Mouse (Mus musculus): Measurements from ENCODE around the gene Cdc42bpg. TPM values are rescaled to one million over a fixed set of nuclear protein-coding genes. Genes with fewer than 3 reads are reported as not detected.

Gene Cdc42bpg
- polyA plus RNA-seq, 1 experiment from 2014 or later, result 1.1 TPM

DNA sequence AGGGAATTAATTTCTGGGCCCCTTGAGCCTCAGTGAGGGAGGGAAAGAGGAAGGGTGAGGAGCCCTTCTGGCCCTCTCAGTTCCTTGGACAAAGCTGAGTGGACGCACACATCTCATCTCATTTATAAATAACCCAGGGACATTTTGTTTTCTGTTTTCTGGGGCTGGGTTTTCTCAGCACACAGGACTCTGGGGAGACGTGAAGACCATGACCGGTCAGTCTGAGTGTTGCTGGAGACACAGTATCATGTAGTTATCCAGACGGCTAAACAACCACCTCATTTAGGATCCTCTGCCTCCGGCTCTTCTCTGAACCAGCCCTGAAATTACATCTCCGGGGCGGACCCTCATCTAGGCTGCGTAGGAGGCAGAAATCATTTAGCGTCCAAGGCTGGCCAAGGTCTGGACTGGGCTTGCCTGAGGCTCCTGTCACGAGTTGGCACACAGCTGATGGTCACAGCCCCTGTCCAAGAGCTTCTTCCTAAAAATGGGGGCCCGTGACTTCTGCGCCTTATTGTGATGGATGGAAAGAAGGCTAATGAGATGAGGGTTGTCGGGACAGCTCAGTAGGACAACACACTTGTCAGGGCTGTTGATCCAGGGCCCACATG lies 32.2 kb upstream of the Cdc42bpg start:
- ATAC-seq (ENCODE audit: low read depth), result no peak
- WGBS, result 84% methylated on average over 13 of the region's 13 CpGs

DNA sequence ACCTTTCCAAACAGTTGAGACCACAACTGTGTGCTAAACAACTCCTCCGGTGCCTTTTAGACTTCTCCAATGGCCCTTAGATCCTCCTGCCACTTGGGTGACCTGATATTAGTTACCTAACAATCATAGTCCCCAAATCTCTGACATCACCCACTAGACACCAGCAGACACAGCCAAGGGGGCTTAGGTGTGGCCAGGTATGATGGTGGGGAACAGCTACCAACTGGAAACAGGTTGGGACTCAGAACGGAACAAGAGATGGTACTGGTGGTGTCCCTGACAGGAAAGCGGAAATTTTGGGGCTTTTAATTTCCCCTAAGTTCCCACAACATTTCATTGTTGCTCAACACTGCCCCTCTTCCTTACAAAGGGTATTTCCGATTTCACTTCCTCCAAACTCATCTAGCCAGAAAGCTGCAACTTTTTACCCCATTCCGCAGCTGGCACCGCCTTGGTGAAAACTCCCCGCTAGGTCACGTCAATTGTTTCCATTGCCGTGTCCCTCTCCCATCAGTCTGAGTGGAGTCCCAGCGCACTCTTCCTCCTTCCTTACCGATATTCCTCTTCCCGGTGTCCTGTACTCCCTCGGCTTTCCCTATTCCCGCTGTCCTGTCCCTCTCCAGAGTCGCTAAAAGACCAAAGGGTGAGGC lies 30.4 kb upstream of the Cdc42bpg start:
- Histone ChIP-seq H3K9me3 (ENCODE audit: control insufficient read depth, low read length) (no peaks in the 10 kb centered on the region), H3K27ac (ENCODE audit: low read length) (peak overlapping the region; percentile 83), H3K4me2 (ENCODE audit: low read depth, low read length) (peak overlapping the region; percentile 98), H3K4me1 (replicated peaks; ENCODE audit: control insufficient read depth, insufficient read depth, low read length) (peaks cover 30% of the 10 kb centered on the region), H3K4me3 (ENCODE audit: low read length) (peak overlapping the region; percentile 84), H3K36me3 (ENCODE audit: control insufficient read depth, insufficient read depth, low read length) (0 out of 2 replicates have a peak, but pooled peaks cover 3% of the 10 kb centered on the region), H3K27me3 (ENCODE audit: control insufficient read depth, insufficient read depth, low read depth, low read length) (no peaks in the 10 kb centered on the region), H3K9ac (ENCODE audit: low read length) (peak overlapping the region; percentile 69)
- WGBS, result 5% methylated on average over 15 of the region's 15 CpGs
- peak; percentile 3; the same call in 1 of the 2 replicates for ATAC-seq (ENCODE audit: low read depth)

More for the DNA sequence above, 32.2 kb upstream of the Cdc42bpg start:
- Histone ChIP-seq H3K27me3 (ENCODE audit: control insufficient read depth, insufficient read depth, low read depth, low read length) (no peaks in the 10 kb centered on the region), H3K36me3 (ENCODE audit: control insufficient read depth, insufficient read depth, low read length) (no peaks in the 10 kb centered on the region), H3K4me2 (ENCODE audit: low read depth, low read length) (no peak overlapping the region), H3K9me3 (ENCODE audit: control insufficient read depth, low read length) (no peaks in the 10 kb centered on the region), H3K4me1 (replicated peaks; ENCODE audit: control insufficient read depth, insufficient read depth, low read length) (peaks cover 19% of the 10 kb centered on the region), H3K4me3 (ENCODE audit: low read length) (no peak overlapping the region), H3K9ac (ENCODE audit: low read length) (no peak overlapping the region), H3K27ac (ENCODE audit: low read length) (no peak overlapping the region)

DNA sequence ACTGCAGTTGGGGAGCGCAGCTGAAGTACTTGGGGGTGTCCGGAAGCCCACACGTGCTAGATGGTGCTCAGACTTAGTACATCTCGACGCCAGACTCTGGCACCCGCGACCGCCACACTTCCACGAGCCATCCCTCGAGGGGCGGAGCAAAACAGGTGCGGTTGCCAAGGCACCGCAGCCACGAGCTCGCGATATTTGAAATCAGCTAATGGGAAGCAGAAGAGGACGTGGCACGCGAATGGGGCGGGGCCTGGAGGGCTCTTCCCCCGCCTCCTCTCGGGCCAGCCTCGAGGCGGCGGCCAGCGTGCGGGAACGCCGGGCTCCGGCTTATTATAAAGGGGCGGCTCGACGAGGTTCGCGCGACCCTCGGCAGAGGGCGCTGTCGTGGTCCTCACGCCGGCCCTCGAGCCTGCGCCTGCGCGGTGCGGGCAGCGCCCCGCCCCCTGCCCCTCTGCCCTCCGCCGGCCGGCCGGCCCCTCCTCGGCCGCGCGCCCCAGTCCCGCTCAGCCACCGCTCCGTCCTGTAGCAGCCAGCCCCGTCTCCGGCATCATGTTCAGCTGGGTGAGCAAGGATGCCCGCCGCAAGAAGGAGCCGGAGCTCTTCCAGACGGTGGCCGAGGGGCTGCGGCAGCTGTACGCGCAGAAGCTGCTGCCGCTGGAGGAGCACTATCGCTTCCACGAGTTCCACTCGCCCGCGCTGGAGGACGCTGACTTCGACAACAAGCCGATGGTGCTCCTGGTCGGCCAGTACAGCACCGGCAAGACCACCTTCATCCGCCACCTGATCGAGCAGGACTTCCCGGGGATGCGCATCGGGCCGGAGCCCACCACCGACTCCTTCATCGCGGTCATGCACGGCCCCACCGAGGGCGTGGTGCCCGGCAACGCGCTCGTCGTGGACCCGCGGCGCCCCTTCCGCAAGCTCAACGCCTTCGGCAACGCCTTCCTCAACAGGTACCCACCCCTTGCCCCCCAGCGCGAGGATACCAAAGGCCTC lies 29.5 kb upstream of the Cdc42bpg start, which contains the start of gene Ehd1:
Ehd1 (plus strand) TSS at position 300 of the 996 bp plus-strand sequence.
- H3K9me3 ChIP-seq (ENCODE audit: control insufficient read depth, low read length), result no peaks in the 10 kb centered on the region
- WGBS, result under 1% methylated on average over 103 of the region's 106 CpGs

DNA sequence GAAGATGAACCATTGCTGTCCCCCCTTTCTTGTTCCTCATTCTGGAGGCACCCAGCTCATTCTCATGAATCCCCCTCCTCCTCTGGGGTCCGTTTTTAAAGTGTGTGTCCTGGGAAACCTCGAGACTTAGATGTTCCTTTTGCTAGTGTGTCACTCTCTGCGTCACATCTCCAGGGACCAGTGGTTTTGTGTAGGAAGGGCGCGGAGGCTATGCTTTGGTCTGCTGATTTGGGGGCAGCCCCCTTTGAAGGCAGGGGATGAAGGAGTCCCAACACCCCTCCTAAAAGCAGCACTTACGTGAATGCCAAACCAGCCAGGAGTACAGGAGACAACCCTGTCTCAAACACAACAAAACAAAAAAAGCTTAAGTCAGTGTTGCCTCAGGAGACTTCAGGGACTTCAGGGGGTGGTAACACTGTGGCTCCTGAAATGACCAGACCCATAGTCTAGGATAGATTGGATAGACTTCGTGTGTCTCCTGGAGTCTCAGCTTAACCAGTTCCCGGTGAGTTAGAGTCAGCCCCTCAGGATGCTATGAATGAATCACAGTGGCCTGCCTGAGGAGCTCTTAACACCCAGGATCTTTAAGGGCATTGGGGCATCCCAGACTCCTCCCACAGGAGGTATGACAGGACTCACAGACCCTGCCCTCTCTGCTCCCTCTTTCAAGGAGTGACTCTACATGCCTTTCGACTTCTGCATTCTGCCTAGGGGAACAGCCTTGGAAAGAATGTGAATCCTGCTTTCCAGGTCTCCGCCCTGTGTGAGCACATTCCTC lies 28.4 kb upstream of the Cdc42bpg start:
- Histone ChIP-seq H3K9ac (ENCODE audit: low read length) (peak overlapping the region; percentile 77), H3K4me2 (ENCODE audit: low read depth, low read length) (peak overlapping the region; percentile 98), H3K9me3 (ENCODE audit: control insufficient read depth, low read length) (no peaks in the 10 kb centered on the region), H3K4me3 (ENCODE audit: low read length) (peak overlapping the region; percentile 84), H3K4me1 (replicated peaks; ENCODE audit: control insufficient read depth, insufficient read depth, low read length) (peaks cover 30% of the 10 kb centered on the region), H3K36me3 (ENCODE audit: control insufficient read depth, insufficient read depth, low read length) (peaks cover 21% of the 10 kb centered on the region), H3K27me3 (ENCODE audit: control insufficient read depth, insufficient read depth, low read depth, low read length) (no peaks in the 10 kb centered on the region), H3K27ac (ENCODE audit: low read length) (peak overlapping the region; percentile 97)
- peak; percentile 72 for ATAC-seq (ENCODE audit: low read depth)
- 3% methylated on average over 10 of the region's 10 CpGs for WGBS

More for the DNA sequence above, 29.5 kb upstream of the Cdc42bpg start, which contains the start of gene Ehd1:
- H3K4me2 ChIP-seq (ENCODE audit: low read depth, low read length), result peak within 1 kb of the TSS; percentile 98
- peak within 1 kb of the TSS; percentile 97 for H3K27ac ChIP-seq (ENCODE audit: low read length)
- H3K27me3 ChIP-seq (ENCODE audit: control insufficient read depth, insufficient read depth, low read depth, low read length), result no peaks in the 10 kb centered on the region
- peaks cover 30% of the 10 kb centered on the region for H3K4me1 ChIP-seq (replicated peaks; ENCODE audit: control insufficient read depth, insufficient read depth, low read length)
- ATAC-seq (ENCODE audit: low read depth), result peak; percentile 96
- peak within 1 kb of the TSS; percentile 77 for H3K9ac ChIP-seq (ENCODE audit: low read length)
- peaks cover 11% of the 10 kb centered on the region for H3K36me3 ChIP-seq (ENCODE audit: control insufficient read depth, insufficient read depth, low read length)
- H3K4me3 ChIP-seq (ENCODE audit: low read length), result peak within 1 kb of the TSS; percentile 84

GRCm38 (mm10) chr19:6278439-6279073 lies 27.7 kb upstream of the Cdc42bpg start:
- 18% methylated on average over 6 of the region's 6 CpGs for WGBS
- peak overlapping the region; percentile 98 for H3K4me2 ChIP-seq (ENCODE audit: low read depth, low read length)

GRCm38 (mm10) chr19:6279481-6280144 lies 26.6 kb upstream of the Cdc42bpg start:
- peak overlapping the region; percentile 34 for H3K9ac ChIP-seq (ENCODE audit: low read length)
- no peaks in the 10 kb centered on the region for H3K27me3 ChIP-seq (ENCODE audit: control insufficient read depth, insufficient read depth, low read depth, low read length)
- peak overlapping the region; percentile 84; the same call in 1 of the 2 replicates for H3K4me3 ChIP-seq (ENCODE audit: low read length)
- H3K27ac ChIP-seq (ENCODE audit: low read length), result peak overlapping the region; percentile 23; the same call in 1 of the 2 replicates
- H3K4me1 ChIP-seq (replicated peaks; ENCODE audit: control insufficient read depth, insufficient read depth, low read length), result peaks cover 31% of the 10 kb centered on the region
- no peaks in the 10 kb centered on the region for H3K9me3 ChIP-seq (ENCODE audit: control insufficient read depth, low read length)
- peaks cover 21% of the 10 kb centered on the region for H3K36me3 ChIP-seq (ENCODE audit: control insufficient read depth, insufficient read depth, low read length)
- WGBS, result 87% methylated on average over 6 of the region's 6 CpGs
- H3K4me2 ChIP-seq (ENCODE audit: low read depth, low read length), result peak overlapping the region; percentile 98
- ATAC-seq (ENCODE audit: low read depth), result no peak

More at GRCm38 (mm10) chr19:6278439-6279073, 27.7 kb upstream of the Cdc42bpg start:
- Histone ChIP-seq H3K27ac (ENCODE audit: low read length) (peak overlapping the region; percentile 97), H3K4me3 (ENCODE audit: low read length) (peak overlapping the region; percentile 84), H3K9me3 (ENCODE audit: control insufficient read depth, low read length) (no peaks in the 10 kb centered on the region), H3K9ac (ENCODE audit: low read length) (peak overlapping the region; percentile 77), H3K36me3 (ENCODE audit: control insufficient read depth, insufficient read depth, low read length) (peaks cover 21% of the 10 kb centered on the region), H3K4me1 (replicated peaks; ENCODE audit: control insufficient read depth, insufficient read depth, low read length) (peaks cover 30% of the 10 kb centered on the region), H3K27me3 (ENCODE audit: control insufficient read depth, insufficient read depth, low read depth, low read length) (no peaks in the 10 kb centered on the region)
- ATAC-seq (ENCODE audit: low read depth), result no peak

DNA sequence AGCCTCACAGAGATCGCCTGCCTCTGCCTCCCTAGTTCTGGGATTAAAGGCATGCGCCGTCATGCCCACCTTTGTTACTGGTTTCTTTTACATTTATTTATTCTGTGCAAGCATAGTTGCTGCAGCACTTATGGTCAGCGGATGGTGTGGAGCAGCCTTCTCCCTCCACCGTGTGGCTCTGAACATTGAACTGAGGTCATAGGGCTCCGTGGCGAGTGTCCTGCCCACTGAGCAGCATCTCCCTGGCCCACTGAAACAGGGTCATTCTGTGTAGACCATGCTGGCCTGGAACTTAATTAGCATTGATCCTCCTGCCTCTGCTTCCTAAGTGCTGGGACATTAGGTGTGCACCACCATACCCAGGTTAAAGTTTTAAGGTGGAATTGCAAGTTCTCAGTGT lies 25.7 kb upstream of the Cdc42bpg start:
- no peaks in the 10 kb centered on the region for H3K27me3 ChIP-seq (ENCODE audit: control insufficient read depth, insufficient read depth, low read depth, low read length)
- H3K27ac ChIP-seq (ENCODE audit: low read length), result no peak overlapping the region
- 83% methylated on average over 7 of the region's 7 CpGs for WGBS
- H3K9ac ChIP-seq (ENCODE audit: low read length), result no peak overlapping the region
- peaks cover 21% of the 10 kb centered on the region for H3K36me3 ChIP-seq (ENCODE audit: control insufficient read depth, insufficient read depth, low read length)
- no peaks in the 10 kb centered on the region for H3K9me3 ChIP-seq (ENCODE audit: control insufficient read depth, low read length)
- peaks cover 32% of the 10 kb centered on the region for H3K4me1 ChIP-seq (replicated peaks; ENCODE audit: control insufficient read depth, insufficient read depth, low read length)
- no peak for ATAC-seq (ENCODE audit: low read depth)
- no peak overlapping the region for H3K4me2 ChIP-seq (ENCODE audit: low read depth, low read length)
- no peak overlapping the region for H3K4me3 ChIP-seq (ENCODE audit: low read length)

All from lung, embryonic 16.5 days (tissue).